Mouse (Mus musculus) hindbrain, embryonic 11.5 days (tissue): ENCODE measurements around the gene Pkp3. TPM values are rescaled to one million over a fixed set of nuclear protein-coding genes. Genes with fewer than 3 reads are reported as not detected.

Experiments
- polyA plus RNA-seq: library from polyadenylated mRNA; unstranded; fragments of >200 nt; fragmentation: Nextera tagmentation; extraction: Ambion mirVana; gene quantifications from 2 replicates; pipeline ENCODE4 v1.2.1, GENCODE M21; 2014

Gene Pkp3
- polyA plus RNA-seq, 1 experiment from 2014 or later = 2.0 TPM

Other genes with a start within 250 kb of the Pkp3 start
- 0.25 TPM in 1 of 2 replicates, not detected in the other for gene Urah, start 243.2 kb upstream of the Pkp3 start, polyA plus RNA-seq
- gene Scgb1c1, start 232.7 kb upstream of the Pkp3 start, polyA plus RNA-seq = not detected in 2 replicates
- not detected in 2 replicates for gene Odf3, start 230.4 kb upstream of the Pkp3 start, polyA plus RNA-seq
- gene Gm45785, start 221.9 kb upstream of the Pkp3 start, polyA plus RNA-seq = not detected in 2 replicates
- gene Ric8a, start 221.3 kb upstream of the Pkp3 start, polyA plus RNA-seq = 74.6 and 74.8 TPM in 2 replicates
- gene Bet1l, start 220.6 kb upstream of the Pkp3 start, polyA plus RNA-seq = 24.2 and 28.9 TPM in 2 replicates
- gene Psmd13, start 196.2 kb upstream of the Pkp3 start, polyA plus RNA-seq = 182 and 243 TPM in 2 replicates
- 21.6 and 23.3 TPM in 2 replicates for gene Sirt3, start 195.9 kb upstream of the Pkp3 start, polyA plus RNA-seq
- gene Cox8b, start 177.8 kb upstream of the Pkp3 start, polyA plus RNA-seq = 0.86 TPM in 1 of 2 replicates, not detected in the other
- gene Nlrp6, start 157.3 kb upstream of the Pkp3 start, polyA plus RNA-seq = 0.06 and 0.17 TPM in 2 replicates
- gene Pgghg, start 136.8 kb upstream of the Pkp3 start, polyA plus RNA-seq = 9.7 and 10.6 TPM in 2 replicates
- gene Ifitm5, start 127.9 kb upstream of the Pkp3 start, polyA plus RNA-seq = 0.27 and 0.54 TPM in 2 replicates
- not detected in 2 replicates for gene Gm45717, start 122.3 kb upstream of the Pkp3 start, polyA plus RNA-seq
- gene Ifitm2, start 122.2 kb upstream of the Pkp3 start, polyA plus RNA-seq = 290 and 308 TPM in 2 replicates
- 6.9 and 7.8 TPM in 2 replicates for gene Ifitm1, start 111.0 kb upstream of the Pkp3 start, polyA plus RNA-seq
- 18.6 and 20.6 TPM in 2 replicates for gene Ifitm3, start 67.4 kb upstream of the Pkp3 start, polyA plus RNA-seq
- 0.24 TPM in 1 of 2 replicates, not detected in the other for gene Ifitm6, start 60.3 kb upstream of the Pkp3 start, polyA plus RNA-seq
- not detected in 2 replicates for gene Gm17387, start 49.1 kb upstream of the Pkp3 start, polyA plus RNA-seq
- 15.1 and 18.1 TPM in 2 replicates for gene B4galnt4, start 17.1 kb upstream of the Pkp3 start, polyA plus RNA-seq
- 1.0 and 2.1 TPM in 2 replicates for gene Sigirr, start 22.4 kb downstream of the Pkp3 start, polyA plus RNA-seq
- gene Ano9, start 39.6 kb downstream of the Pkp3 start, polyA plus RNA-seq = 0.48 and 0.70 TPM in 2 replicates
- 65.2 and 73.5 TPM in 2 replicates for gene Ptdss2, start 44.2 kb downstream of the Pkp3 start, polyA plus RNA-seq
- 59.6 and 64.4 TPM in 2 replicates for gene Rnh1, start 94.6 kb downstream of the Pkp3 start, polyA plus RNA-seq
- gene Hras, start 115.8 kb downstream of the Pkp3 start, polyA plus RNA-seq = 98.0 and 99.6 TPM in 2 replicates
- gene Lrrc56, start 115.9 kb downstream of the Pkp3 start, polyA plus RNA-seq = 6.2 and 7.8 TPM in 2 replicates
- gene Lmntd2, start 135.9 kb downstream of the Pkp3 start, polyA plus RNA-seq = 2.3 and 3.3 TPM in 2 replicates
- gene Rassf7, start 137.6 kb downstream of the Pkp3 start, polyA plus RNA-seq = 36.4 and 37.8 TPM in 2 replicates
- gene Phrf1, start 150.6 kb downstream of the Pkp3 start, polyA plus RNA-seq = 67.1 and 78.6 TPM in 2 replicates
- 0.77 and 1.1 TPM in 2 replicates for gene Irf7, start 188.3 kb downstream of the Pkp3 start, polyA plus RNA-seq
- gene Cdhr5, start 198.6 kb downstream of the Pkp3 start, polyA plus RNA-seq = not detected in 2 replicates
- gene Sct, start 200.9 kb downstream of the Pkp3 start, polyA plus RNA-seq = 4.8 and 5.1 TPM in 2 replicates
- 0.25 and 0.33 TPM in 2 replicates for gene Drd4, start 213.8 kb downstream of the Pkp3 start, polyA plus RNA-seq
- gene Deaf1, start 249.5 kb downstream of the Pkp3 start, polyA plus RNA-seq = 70.0 and 75.9 TPM in 2 replicates
- 29.7 and 31.9 TPM in 2 replicates for gene Tmem80, start 249.5 kb downstream of the Pkp3 start, polyA plus RNA-seq